Mouse (Mus musculus): ENCODE data around the gene Prss53. TPM values are rescaled to one million over a fixed set of nuclear protein-coding genes. Genes with fewer than 3 reads are reported as not detected.
"Not testable (repeated sequence)": the region's sequence is repeated elsewhere in the genome, so short reads cannot be mapped to it uniquely, and the experiment has no call there.

Gene Prss53
- polyA plus RNA-seq, 1 experiment from 2014 or later, result 0.56 TPM

- Histone ChIP-seq H3K4me3 (ENCODE audit: low read depth, low read length) (peak overlapping the region; percentile 89), H3K36me3 (ENCODE audit: insufficient read depth, low read length) (peaks cover 9% of the 10 kb centered on the region; the same call in 1 of the 2 replicates), H3K4me2 (replicated peaks; ENCODE audit: low read depth, low read length) (peak overlapping the region; percentile 89), H3K4me1 (ENCODE audit: insufficient read depth, low read depth, low read length) (no peaks in the 10 kb centered on the region; the same call in 1 of the 2 replicates), H3K27me3 (replicated peaks; ENCODE audit: insufficient read depth, low read length) (no peaks in the 10 kb centered on the region), H3K9me3 (ENCODE audit: low read length) (no peaks in the 10 kb centered on the region), H3K9ac (replicated peaks; ENCODE audit: low read depth) (peak overlapping the region; percentile 72), H3K27ac (ENCODE audit: low read length) (peak overlapping the region; percentile 92)
- under 1% methylated on average over 40 of the region's 40 CpGs for WGBS
- TF ChIP-seq CTCF (IDR thresholded peaks at IDR 0.05) (no peak), EP300 (IDR thresholded peaks at IDR 0.05) (no peak)
- DNase-seq (ENCODE audit: low spot score) (peak; percentile 93), ATAC-seq (peak; percentile 57)
Observed at GRCm38 (mm10) chr7:127842001-127842718, 48.6 kb downstream of the Prss53 start.

- peak overlapping the region; percentile 89 for H3K4me2 ChIP-seq (replicated peaks; ENCODE audit: low read depth, low read length)
- no peaks in the 10 kb centered on the region; the same call in 1 of the 2 replicates for H3K4me1 ChIP-seq (ENCODE audit: insufficient read depth, low read depth, low read length)
- WGBS, result under 1% methylated on average over 42 of the region's 46 CpGs
- peak; percentile 95 for ATAC-seq
- H3K27ac ChIP-seq (ENCODE audit: low read length), result peak overlapping the region; percentile 92
- H3K9me3 ChIP-seq (ENCODE audit: low read length), result no peaks in the 10 kb centered on the region
- DNase-seq (ENCODE audit: low spot score), result peak; percentile 98
- no peaks in the 10 kb centered on the region for H3K27me3 ChIP-seq (replicated peaks; ENCODE audit: insufficient read depth, low read length)
- H3K4me3 ChIP-seq (ENCODE audit: low read depth, low read length), result peak overlapping the region; percentile 89
- peaks cover 7% of the 10 kb centered on the region; the same call in 1 of the 2 replicates for H3K36me3 ChIP-seq (ENCODE audit: insufficient read depth, low read length)
- TF ChIP-seq CTCF (IDR thresholded peaks at IDR 0.05) (no peak; the same call in 1 of the 2 replicates), EP300 (IDR thresholded peaks at IDR 0.05) (peak; percentile 68; the same call in 1 of the 2 replicates)
- peak overlapping the region; percentile 72 for H3K9ac ChIP-seq (replicated peaks; ENCODE audit: low read depth)
Observed at GRCm38 (mm10) chr7:127841340-127842000, 49.3 kb downstream of the Prss53 start.

GRCm38 (mm10) chr7:127840886-127841285 lies 49.9 kb downstream of the Prss53 start:
- Histone ChIP-seq H3K27me3 (replicated peaks; ENCODE audit: insufficient read depth, low read length) (no peaks in the 10 kb centered on the region), H3K36me3 (ENCODE audit: insufficient read depth, low read length) (0 out of 2 replicates have a peak, but pooled peaks cover 4% of the 10 kb centered on the region), H3K4me1 (ENCODE audit: insufficient read depth, low read depth, low read length) (no peaks in the 10 kb centered on the region; the same call in 1 of the 2 replicates), H3K9ac (replicated peaks; ENCODE audit: low read depth) (peak overlapping the region; percentile 50), H3K27ac (ENCODE audit: low read length) (peak overlapping the region; percentile 92), H3K4me3 (ENCODE audit: low read depth, low read length) (peak overlapping the region; percentile 89), H3K4me2 (replicated peaks; ENCODE audit: low read depth, low read length) (peak overlapping the region; percentile 89), H3K9me3 (ENCODE audit: low read length) (no peaks in the 10 kb centered on the region)
- 3% methylated on average over 15 of the region's 15 CpGs for WGBS
- peak; percentile 27 for ATAC-seq
- peak; percentile 55 for DNase-seq (ENCODE audit: low spot score)
- TF ChIP-seq EP300 (IDR thresholded peaks at IDR 0.05), result no peak
- no peak for TF ChIP-seq CTCF (IDR thresholded peaks at IDR 0.05)

- not testable (repeated sequence) for H3K36me3 ChIP-seq (ENCODE audit: insufficient read depth, low read length); H3K27ac ChIP-seq (ENCODE audit: low read length); H3K9me3 ChIP-seq (ENCODE audit: low read length); H3K4me2 ChIP-seq (replicated peaks; ENCODE audit: low read depth, low read length); H3K9ac ChIP-seq (replicated peaks; ENCODE audit: low read depth); H3K4me3 ChIP-seq (ENCODE audit: low read depth, low read length); DNase-seq (ENCODE audit: low spot score); H3K27me3 ChIP-seq (replicated peaks; ENCODE audit: insufficient read depth, low read length); ATAC-seq; H3K4me1 ChIP-seq (ENCODE audit: insufficient read depth, low read depth, low read length)
- 66% methylated on average over 2 of the region's 2 CpGs for WGBS
Observed at GRCm38 (mm10) chr7:127840031-127840430, 50.7 kb downstream of the Prss53 start.

GRCm38 (mm10) chr7:127837878-127838277 lies 52.9 kb downstream of the Prss53 start:
- H3K36me3 ChIP-seq (ENCODE audit: insufficient read depth, low read length); H3K27me3 ChIP-seq (replicated peaks; ENCODE audit: insufficient read depth, low read length); ATAC-seq; H3K9me3 ChIP-seq (ENCODE audit: low read length); H3K4me2 ChIP-seq (replicated peaks; ENCODE audit: low read depth, low read length); DNase-seq (ENCODE audit: low spot score); H3K27ac ChIP-seq (ENCODE audit: low read length); H3K4me1 ChIP-seq (ENCODE audit: insufficient read depth, low read depth, low read length); H3K9ac ChIP-seq (replicated peaks; ENCODE audit: low read depth); H3K4me3 ChIP-seq (ENCODE audit: low read depth, low read length): not testable (repeated sequence)
- WGBS, result 90% methylated on average over 4 of the region's 4 CpGs
- peak; percentile 5; the same call in 1 of the 2 replicates for TF ChIP-seq CTCF (IDR thresholded peaks at IDR 0.05)

- no peak for DNase-seq (ENCODE audit: low spot score)
- 88% methylated on average over 5 of the region's 5 CpGs for WGBS
Observed at GRCm38 (mm10) chr7:127837473-127837872, 53.3 kb downstream of the Prss53 start.

More at GRCm38 (mm10) chr7:127837473-127837872, 53.3 kb downstream of the Prss53 start:
- H3K9me3 ChIP-seq (ENCODE audit: low read length), result no peaks in the 10 kb centered on the region
- H3K27me3 ChIP-seq (replicated peaks; ENCODE audit: insufficient read depth, low read length), result no peaks in the 10 kb centered on the region
- no peaks in the 10 kb centered on the region; the same call in 1 of the 2 replicates for H3K4me1 ChIP-seq (ENCODE audit: insufficient read depth, low read depth, low read length)
- no peaks in the 10 kb centered on the region for H3K36me3 ChIP-seq (ENCODE audit: insufficient read depth, low read length)
- no peak overlapping the region for H3K4me2 ChIP-seq (replicated peaks; ENCODE audit: low read depth, low read length)
- no peak for ATAC-seq
- no peak overlapping the region for H3K27ac ChIP-seq (ENCODE audit: low read length)
- no peak overlapping the region for H3K9ac ChIP-seq (replicated peaks; ENCODE audit: low read depth)
- H3K4me3 ChIP-seq (ENCODE audit: low read depth, low read length), result no peak overlapping the region
- TF ChIP-seq EP300 (IDR thresholded peaks at IDR 0.05) (no peak), CTCF (IDR thresholded peaks at IDR 0.05) (no peak)

Other genes starting within 250 kb of the Prss53 start
- gene Bcl7c, start 182.0 kb downstream of the Prss53 start, polyA plus RNA-seq (2015; fragmentation: Nextera tagmentation; extraction: Ambion mirVana), result 34.1 TPM in 2 replicates
- gene Ctf1, start 178.2 kb downstream of the Prss53 start, polyA plus RNA-seq (2015; fragmentation: Nextera tagmentation; extraction: Ambion mirVana), result 9.9 and 10.4 TPM in 2 replicates
- gene Ctf2, start 158.8 kb downstream of the Prss53 start, polyA plus RNA-seq (2015; fragmentation: Nextera tagmentation; extraction: Ambion mirVana), result 0.07 and 0.08 TPM in 2 replicates
- 1.6 TPM in 2 replicates for gene Fbxl19, start 146.4 kb downstream of the Prss53 start, polyA plus RNA-seq (2015; fragmentation: Nextera tagmentation; extraction: Ambion mirVana)
- 38.5 and 42.8 TPM in 2 replicates for gene Orai3, start 121.2 kb downstream of the Prss53 start, polyA plus RNA-seq (2015; fragmentation: Nextera tagmentation; extraction: Ambion mirVana)
- gene Setd1a, start 114.3 kb downstream of the Prss53 start, polyA plus RNA-seq (2015; fragmentation: Nextera tagmentation; extraction: Ambion mirVana), result 10.5 and 11.0 TPM in 2 replicates
- not detected in 2 replicates for gene Gm49388, start 105.4 kb downstream of the Prss53 start, polyA plus RNA-seq (2015; fragmentation: Nextera tagmentation; extraction: Ambion mirVana)
- 52.8 and 55.8 TPM in 2 replicates for gene Hsd3b7, start 90.4 kb downstream of the Prss53 start, polyA plus RNA-seq (2015; fragmentation: Nextera tagmentation; extraction: Ambion mirVana)
- gene Stx4a, start 66.7 kb downstream of the Prss53 start, polyA plus RNA-seq (2015; fragmentation: Nextera tagmentation; extraction: Ambion mirVana), result 41.3 and 49.2 TPM in 2 replicates
- gene Stx1b, start 66.4 kb downstream of the Prss53 start, polyA plus RNA-seq (2015; fragmentation: Nextera tagmentation; extraction: Ambion mirVana), result 0.74 and 0.94 TPM in 2 replicates
- gene Zfp646, start 14.7 kb downstream of the Prss53 start, polyA plus RNA-seq (2015; fragmentation: Nextera tagmentation; extraction: Ambion mirVana), result 6.3 and 6.8 TPM in 2 replicates
- gene Zfp668, start 14.1 kb downstream of the Prss53 start, polyA plus RNA-seq (2015; fragmentation: Nextera tagmentation; extraction: Ambion mirVana), result 9.4 and 10.0 TPM in 2 replicates
- gene Gm21974, start 4.5 kb upstream of the Prss53 start, polyA plus RNA-seq (2015; fragmentation: Nextera tagmentation; extraction: Ambion mirVana), result not detected in 2 replicates
- 134 TPM in 2 replicates for gene Vkorc1, start 4.6 kb upstream of the Prss53 start, polyA plus RNA-seq (2015; fragmentation: Nextera tagmentation; extraction: Ambion mirVana)
- 74.4 and 81.2 TPM in 2 replicates for gene Bckdk, start 13.1 kb upstream of the Prss53 start, polyA plus RNA-seq (2015; fragmentation: Nextera tagmentation; extraction: Ambion mirVana)
- gene Kat8, start 21.5 kb upstream of the Prss53 start, polyA plus RNA-seq (2015; fragmentation: Nextera tagmentation; extraction: Ambion mirVana), result 21.1 TPM in 2 replicates
- gene Prss8, start 39.1 kb upstream of the Prss53 start, polyA plus RNA-seq (2015; fragmentation: Nextera tagmentation; extraction: Ambion mirVana), result 141 and 152 TPM in 2 replicates
- 9.2 and 10.0 TPM in 2 replicates for gene Prss36, start 55.8 kb upstream of the Prss53 start, polyA plus RNA-seq (2015; fragmentation: Nextera tagmentation; extraction: Ambion mirVana)
- gene Fus, start 76.5 kb upstream of the Prss53 start, polyA plus RNA-seq (2015; fragmentation: Nextera tagmentation; extraction: Ambion mirVana), result 139 and 147 TPM in 2 replicates
- 33.7 and 35.3 TPM in 2 replicates for gene Pycard, start 102.9 kb upstream of the Prss53 start, polyA plus RNA-seq (2015; fragmentation: Nextera tagmentation; extraction: Ambion mirVana)
- 0.14 and 0.19 TPM in 2 replicates for gene Trim72, start 113.0 kb upstream of the Prss53 start, polyA plus RNA-seq (2015; fragmentation: Nextera tagmentation; extraction: Ambion mirVana)
- 2.2 and 2.3 TPM in 2 replicates for gene Itgam, start 171.7 kb upstream of the Prss53 start, polyA plus RNA-seq (2015; fragmentation: Nextera tagmentation; extraction: Ambion mirVana)
- gene Gm49368, start 171.7 kb upstream of the Prss53 start, polyA plus RNA-seq (2015; fragmentation: Nextera tagmentation; extraction: Ambion mirVana), result 0.32 TPM in 1 of 2 replicates, not detected in the other
- 1.6 and 1.7 TPM in 2 replicates for gene Itgax, start 238.6 kb upstream of the Prss53 start, polyA plus RNA-seq (2015; fragmentation: Nextera tagmentation; extraction: Ambion mirVana)